Mouse (Mus musculus): ENCODE results near the gene Ddb1. TPM values are rescaled to one million over a fixed set of nuclear protein-coding genes. Genes with fewer than 3 reads are reported as not detected.

Gene Ddb1
- total and polyA plus RNA-seq, 3 experiments: 299 to 406 (median 319) TPM

DNA sequence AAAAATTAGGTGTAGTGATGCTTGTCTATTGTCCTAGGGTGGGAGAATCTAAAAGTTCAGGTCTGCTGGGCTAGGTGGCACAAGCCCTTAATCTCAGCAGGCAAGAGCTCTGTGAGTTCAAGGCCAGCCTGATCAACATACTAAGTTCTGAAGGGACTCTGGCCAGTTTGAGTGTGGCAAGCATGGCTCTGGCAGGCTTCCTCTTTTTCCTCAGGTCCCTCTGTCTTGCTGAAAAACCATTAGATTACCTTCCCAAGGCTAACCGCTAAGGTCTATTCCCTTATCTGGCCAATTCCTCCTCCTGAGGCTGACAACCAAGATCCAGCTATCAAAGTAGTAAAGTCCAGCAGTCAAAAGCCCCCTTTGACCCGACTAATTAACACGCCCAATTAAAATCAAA, 57.5 kb downstream of the Ddb1 start:
- Histone ChIP-seq H3K4me2 (ENCODE audit: insufficient read depth, low read depth, poor library complexity, severe bottlenecking) (no peak overlapping the region), H3K9me3 (replicated peaks; ENCODE audit: low read length) (no peaks in the 10 kb centered on the region), H3K4me1 (ENCODE audit: control insufficient read depth in 1 of 2, insufficient read depth in 2 of 2) (no peaks in the 10 kb centered on the region), H3K27me3 (replicated peaks) (no peaks in the 10 kb centered on the region), H3K27ac (ENCODE audit: insufficient read depth, low read depth) (no peak overlapping the region), H3K79me2 (replicated peaks; ENCODE audit: control insufficient read depth, extremely low read depth, insufficient read depth, poor library complexity, severe bottlenecking) (no peaks in the 10 kb centered on the region), H3K36me3 (replicated peaks in 1 of 2; ENCODE audit: control insufficient read depth in 1 of 2, insufficient read depth in 1 of 2, low read length in 1 of 2) (peaks cover 0 to 6% of the 10 kb centered on the region in 2 experiments), H3K4me3 (replicated peaks in 1 of 3; ENCODE audit: low read depth in 2 of 3, low read length in 2 of 3, poor library complexity in 1 of 3) (no peak overlapping the region), H3K9ac (ENCODE audit: insufficient read depth, low read depth) (no peak overlapping the region)
- DNase-seq (ENCODE audit: extremely low read depth): no peak
- TF ChIP-seq ZC3H11A (IDR thresholded peaks at IDR 0.05; ENCODE audit: low read depth, low read length) (no peak), PAX5 (IDR thresholded peaks at IDR 0.05; ENCODE audit: low read length) (no peak), JUN (IDR thresholded peaks at IDR 0.05; ENCODE audit: insufficient read depth, low read depth, low read length) (no peak), HCFC1 (IDR thresholded peaks at IDR 0.05; ENCODE audit: low read depth, low read length) (no peak), MXI1 (IDR thresholded peaks at IDR 0.05; ENCODE audit: low read depth, low read length) (no peak), ZMIZ1 (IDR thresholded peaks at IDR 0.05; ENCODE audit: low read depth, low read length) (no peak), TBP (conservative IDR thresholded peaks at IDR 0.05; ENCODE audit: low read depth, low read length) (no peak), MAX (IDR thresholded peaks at IDR 0.05; ENCODE audit: low read length) (no peak), KAT2A (IDR thresholded peaks at IDR 0.05; ENCODE audit: insufficient replicate concordance, low read length) (no peak), MYC (IDR thresholded peaks at IDR 0.05; ENCODE audit: low read depth, low read length) (no peak), SIN3A (IDR thresholded peaks at IDR 0.05; ENCODE audit: low read length) (no peak), GABPA (IDR thresholded peaks at IDR 0.05; ENCODE audit: insufficient replicate concordance, low read depth, low read length) (no peak), E2F4 (IDR thresholded peaks at IDR 0.05; ENCODE audit: insufficient replicate concordance, low read depth, low read length) (no peak), CHD2 (IDR thresholded peaks at IDR 0.05; ENCODE audit: low read length) (no peak), EP300 (IDR thresholded peaks at IDR 0.05; ENCODE audit: low read length) (no peak)
- in situ Hi-C loops (cut with MboI; ENCODE audit: low pct_ligation_motif_present, low pct_unique_long_range_greater_than_20kb, low sequenced_read_pairs) (no loop called here), dilution Hi-C loops (cut with MboI; ENCODE audit: extremely low pct_ligation_motif_present, extremely low pct_unique_long_range_greater_than_20kb, low sequenced_read_pairs) (no loop called here)

DNA sequence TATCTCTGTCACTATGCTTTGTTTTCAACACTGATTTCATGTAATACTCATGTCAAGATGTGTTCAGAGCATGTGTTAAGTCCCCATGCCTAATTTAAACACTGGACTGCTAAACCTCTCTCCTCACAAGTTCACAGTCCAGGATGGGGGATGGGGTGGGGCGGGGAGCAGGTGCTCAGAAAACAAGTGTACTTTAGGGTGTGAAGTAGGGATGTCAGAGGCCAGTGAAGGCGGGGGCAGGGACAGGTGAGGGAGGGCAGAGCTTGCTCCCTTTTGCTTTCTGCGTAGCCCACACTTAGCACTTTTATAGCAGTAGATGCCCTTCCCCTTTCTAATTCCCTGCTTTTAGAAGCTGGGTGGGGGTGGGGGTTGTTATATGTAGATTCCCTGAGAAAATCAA, 60.0 kb downstream of the Ddb1 start:
- H3K4me3 ChIP-seq (replicated peaks in 1 of 3; ENCODE audit: low read depth in 2 of 3, low read length in 2 of 3, poor library complexity in 1 of 3): no peak overlapping the region
- no peak overlapping the region for H3K27ac ChIP-seq (ENCODE audit: insufficient read depth, low read depth)
- no peak for DNase-seq (ENCODE audit: extremely low read depth)
- H3K9ac ChIP-seq (ENCODE audit: insufficient read depth, low read depth): no peak overlapping the region
- H3K4me2 ChIP-seq (ENCODE audit: insufficient read depth, low read depth, poor library complexity, severe bottlenecking): no peak overlapping the region
- no peaks in the 10 kb centered on the region for H3K9me3 ChIP-seq (replicated peaks; ENCODE audit: low read length)
- no peak for TF ChIP-seq RCOR1 (conservative IDR thresholded peaks at IDR 0.05; ENCODE audit: low read depth, low read length)
- TF ChIP-seq UBTF (IDR thresholded peaks at IDR 0.05; ENCODE audit: low read depth, low read length): no peak
- TF ChIP-seq KAT2A (IDR thresholded peaks at IDR 0.05; ENCODE audit: insufficient replicate concordance, low read length): no peak
- no peak for TF ChIP-seq NELFE (IDR thresholded peaks at IDR 0.05; ENCODE audit: low read depth, low read length)
- 0 out of 2 replicates have a peak, but pooled peaks have one; percentile 10 for TF ChIP-seq CHD2 (IDR thresholded peaks at IDR 0.05; ENCODE audit: low read length)
- no peak for TF ChIP-seq MEF2A (IDR thresholded peaks at IDR 0.05; ENCODE audit: borderline replicate concordance, low read depth, low read length)
- no peak for TF ChIP-seq HCFC1 (IDR thresholded peaks at IDR 0.05; ENCODE audit: low read depth, low read length)
- in situ Hi-C loops (cut with MboI; ENCODE audit: low pct_ligation_motif_present, low pct_unique_long_range_greater_than_20kb, low sequenced_read_pairs) (no loop called here), dilution Hi-C loops (cut with MboI; ENCODE audit: extremely low pct_ligation_motif_present, extremely low pct_unique_long_range_greater_than_20kb, low sequenced_read_pairs) (no loop called here)
- H3K79me2 ChIP-seq (replicated peaks; ENCODE audit: control insufficient read depth, extremely low read depth, insufficient read depth, poor library complexity, severe bottlenecking): no peaks in the 10 kb centered on the region
- no peaks in the 10 kb centered on the region for H3K36me3 ChIP-seq (replicated peaks in 1 of 2; ENCODE audit: control insufficient read depth in 1 of 2, insufficient read depth in 1 of 2, low read length in 1 of 2)
- peaks cover 7 to 11% of the 10 kb centered on the region in 2 experiments for H3K4me1 ChIP-seq (ENCODE audit: control insufficient read depth in 1 of 2, insufficient read depth in 2 of 2)
- no peaks in the 10 kb centered on the region for H3K27me3 ChIP-seq (replicated peaks)

Data from CH12.LX (cell line).